Mouse (Mus musculus) right cerebral cortex, postnatal 36 days (tissue): ENCODE measurements at regions not wholly inside any gene's neighbourhood (a gene's known extent, or its start where the extent isn't known, plus 50 kb on each side); places are given as distances from the start of the nearest gene placed in this dataset.

Source experiments
- DNase-seq, 2 experiments: peaks; one replicate each; pipeline ENCODE4 v3.0.0; 2022; ENCODE audit warnings: low spot score in 2 of 2, mixed read lengths in 1 of 2

- DNase-seq = no peak
Measured at GRCm38 (mm10) chr1:42471846-42472494, 223.6 kb upstream of the Pou3f3 start.

- DNase-seq = no peak
Measured at GRCm38 (mm10) chr1:42472495-42473230, 222.9 kb upstream of the Pou3f3 start.

- no peak for DNase-seq
Measured at GRCm38 (mm10) chr1:42474197-42474596, 221.4 kb upstream of the Pou3f3 start.

- DNase-seq = no peak
Measured at GRCm38 (mm10) chr1:42474831-42475230, 220.7 kb upstream of the Pou3f3 start.

GRCm38 (mm10) chr1:42475629-42476028, 219.9 kb upstream of the Pou3f3 start:
- no peak for DNase-seq

- no peak for DNase-seq
Measured at GRCm38 (mm10) chr1:42480348-42480920, 215.1 kb upstream of the Pou3f3 start.

GRCm38 (mm10) chr1:42489563-42489962, 206.0 kb upstream of the Pou3f3 start:
- no peak for DNase-seq

GRCm38 (mm10) chr1:42490856-42491643, 204.5 kb upstream of the Pou3f3 start:
- DNase-seq = no peak

GRCm38 (mm10) chr1:42491644-42492277, 203.8 kb upstream of the Pou3f3 start:
- no peak for DNase-seq

GRCm38 (mm10) chr1:42496022-42496421, 199.5 kb upstream of the Pou3f3 start:
- DNase-seq = no peak

- DNase-seq = no peak
Measured at GRCm38 (mm10) chr1:42496433-42496832, 199.1 kb upstream of the Pou3f3 start.

GRCm38 (mm10) chr1:42498901-42499300, 196.7 kb upstream of the Pou3f3 start:
- DNase-seq = no peak

- no peak for DNase-seq
Measured at GRCm38 (mm10) chr1:42504491-42504890, 191.1 kb upstream of the Pou3f3 start.

GRCm38 (mm10) chr1:42505048-42505729, 190.4 kb upstream of the Pou3f3 start:
- no peak for DNase-seq

- no peak for DNase-seq
Measured at GRCm38 (mm10) chr1:42514417-42514816, 181.2 kb upstream of the Pou3f3 start.

GRCm38 (mm10) chr1:42524401-42524800, 171.2 kb upstream of the Pou3f3 start:
- no peak for DNase-seq

GRCm38 (mm10) chr1:42527746-42528476, 167.7 kb upstream of the Pou3f3 start:
- no peak for DNase-seq

- no peak for DNase-seq
Measured at GRCm38 (mm10) chr1:42532908-42533307, 162.7 kb upstream of the Pou3f3 start.

GRCm38 (mm10) chr1:42539066-42539539, 156.5 kb upstream of the Pou3f3 start:
- DNase-seq = peak; percentile 8 to 12
